Mouse (Mus musculus): ENCODE results near the gene Gm28048.

The Gm28048 gene

GRCm38 (mm10) chr11:22886991-22887390 is 94.9 kb downstream of the Gm28048 start:
- no peak for DNase-seq (ENCODE audit: low spot score)

GRCm38 (mm10) chr11:22885350-22885749 is 96.5 kb downstream of the Gm28048 start:
- DNase-seq (ENCODE audit: low spot score) = no peak

GRCm38 (mm10) chr11:22883676-22884075 is 98.2 kb downstream of the Gm28048 start:
- no peak for DNase-seq (ENCODE audit: low spot score)

- no peak for DNase-seq (ENCODE audit: low spot score)
Measured at GRCm38 (mm10) chr11:22882926-22883325, 99.0 kb downstream of the Gm28048 start.

GRCm38 (mm10) chr11:22880383-22881172 is 101.3 kb downstream of the Gm28048 start:
- no peak for DNase-seq (ENCODE audit: low spot score)

GRCm38 (mm10) chr11:22879645-22880044 is 102.2 kb downstream of the Gm28048 start:
- no peak for DNase-seq (ENCODE audit: low spot score)

- no peak for DNase-seq (ENCODE audit: low spot score)
Measured at GRCm38 (mm10) chr11:22876680-22877330, 105.1 kb downstream of the Gm28048 start.

- DNase-seq (ENCODE audit: low spot score) = no peak
Measured at GRCm38 (mm10) chr11:22875279-22875678, 106.6 kb downstream of the Gm28048 start.

- no peak for DNase-seq (ENCODE audit: low spot score)
Measured at GRCm38 (mm10) chr11:22874747-22875146, 107.1 kb downstream of the Gm28048 start.

- no peak for DNase-seq (ENCODE audit: low spot score)
Measured at GRCm38 (mm10) chr11:22873383-22873782, 108.5 kb downstream of the Gm28048 start.

- DNase-seq (ENCODE audit: low spot score) = no peak
Measured at GRCm38 (mm10) chr11:22872307-22872680, 109.6 kb downstream of the Gm28048 start.

GRCm38 (mm10) chr11:22871628-22872306 is 110.1 kb downstream of the Gm28048 start:
- no peak for DNase-seq (ENCODE audit: low spot score)

- DNase-seq (ENCODE audit: low spot score) = no peak
Measured at GRCm38 (mm10) chr11:22868582-22868981, 113.3 kb downstream of the Gm28048 start.

- no peak for DNase-seq (ENCODE audit: low spot score)
Measured at GRCm38 (mm10) chr11:22867691-22868090, 114.2 kb downstream of the Gm28048 start.

GRCm38 (mm10) chr11:22865635-22866246 is 116.1 kb downstream of the Gm28048 start:
- DNase-seq (ENCODE audit: low spot score) = no peak

GRCm38 (mm10) chr11:22864305-22865060 is 117.4 kb downstream of the Gm28048 start:
- DNase-seq (ENCODE audit: low spot score) = no peak

- DNase-seq (ENCODE audit: low spot score) = no peak
Measured at GRCm38 (mm10) chr11:22863581-22863980, 118.3 kb downstream of the Gm28048 start.

GRCm38 (mm10) chr11:22861315-22861714 is 120.6 kb downstream of the Gm28048 start:
- no peak for DNase-seq (ENCODE audit: low spot score)

GRCm38 (mm10) chr11:22860335-22861227 is 121.3 kb downstream of the Gm28048 start, which contains the start of gene B3gnt2:
TSS of gene B3gnt2 (minus strand) at chr11:22860961.
- no peak for DNase-seq (ENCODE audit: low spot score)

GRCm38 (mm10) chr11:22859633-22860334 is 122.1 kb downstream of the Gm28048 start:
- no peak for DNase-seq (ENCODE audit: low spot score)

Data from layer of hippocampus, adult 9-10 months (tissue).